Mouse (Mus musculus) liver, embryonic 14.5 days (tissue): ENCODE results near the gene Etnk2. TPM values are rescaled to one million over a fixed set of nuclear protein-coding genes. Genes with fewer than 3 reads are reported as not detected.
A peak's percentile ranks its signal among the peaks of the same experiment; 100 is the strongest.

Source experiments
- ATAC-seq: fragments of 200-750 bp; cut with Nextera tagmentation; 2 replicates; pipeline ENCODE4 v1.8.0; 2017; ENCODE audit warnings: moderate number of reproducible peaks, mild to moderate bottlenecking, moderate library complexity; ENCODE audit not compliant: insufficient read depth
- DNase-seq, 3 experiments: peaks; one replicate each; pipeline ENCODE4 v3.0.0-alpha.2; 2012 to 2013; ENCODE audit warnings: low read depth in 3 of 3, low spot score in 3 of 3
- H3K27ac ChIP-seq: fragments of 300-500 bp; sonication (generic); 2 replicates; pipeline ENCODE4 v1.5.1; 2014; ENCODE audit warnings: moderate library complexity, mild to moderate bottlenecking, control low read depth, inconsistent platforms
- H3K27me3 ChIP-seq: fragments of 300-500 bp; sonication (generic); 2 replicates; pipeline ENCODE4 v1.6.1; 2014; ENCODE audit warnings: mild to moderate bottlenecking, low read length, moderate library complexity; ENCODE audit not compliant: control insufficient read depth, insufficient read depth
- H3K36me3 ChIP-seq: fragments of 300-500 bp; sonication (generic); replicated peaks from 2 replicates; pipeline ENCODE4 v1.6.1; 2014; ENCODE audit warnings: low read depth; ENCODE audit not compliant: control insufficient read depth, insufficient read depth
- H3K4me1 ChIP-seq, 2 experiments: fragments of 200-500 bp in 1 of 2; fragments of 300-500 bp in 1 of 2; sonication (generic) in 1 of 2; replicated peaks; 2 replicates each; pipeline ENCODE4 v1.6.1; 2012 to 2014; ENCODE audit warnings: antibody characterized with exemption in 1 of 2, inconsistent platforms in 1 of 2, low read length in 1 of 2; ENCODE audit not compliant: control insufficient read depth in 2 of 2, insufficient read depth in 2 of 2
- H3K4me2 ChIP-seq: fragments of 300-500 bp; sonication (generic); 2 replicates; pipeline ENCODE4 v1.6.1; 2014; ENCODE audit warnings: low read depth, mild to moderate bottlenecking, control low read depth, moderate library complexity
- H3K4me3 ChIP-seq, 2 experiments: fragments of 200-500 bp in 1 of 2; fragments of 300-500 bp in 1 of 2; sonication (generic) in 1 of 2; 2 replicates each; pipeline ENCODE4 v1.5.1; 2012 to 2014; ENCODE audit warnings: low read depth in 2 of 2, low read length in 2 of 2, mild to moderate bottlenecking in 2 of 2, control low read depth in 1 of 2, inconsistent platforms in 1 of 2, moderate library complexity in 1 of 2; ENCODE audit not compliant: insufficient read depth in 1 of 2
- H3K9ac ChIP-seq: fragments of 300-500 bp; sonication (generic); replicated peaks from 2 replicates; pipeline ENCODE4 v1.6.1; 2014; ENCODE audit warnings: mild to moderate bottlenecking, control low read depth, moderate library complexity
- H3K9me3 ChIP-seq: fragments of 300-500 bp; sonication (generic); 2 replicates; pipeline ENCODE4 v1.6.1; 2016; ENCODE audit warnings: low read length, mixed read lengths; ENCODE audit not compliant: control insufficient read depth
- CTCF ChIP-seq: IDR thresholded peaks from 2 replicates; pipeline ENCODE4 v1.5.1; 2016; ENCODE audit warnings: antibody characterized with exemption, low read depth, control low read depth
- EP300 ChIP-seq: IDR thresholded peaks from 2 replicates; pipeline ENCODE4 v1.6.1; 2016; ENCODE audit warnings: antibody characterized with exemption, low read depth
- WGBS: fragments of 180-500 bp; shearing (Covaris S2); extraction: QIAGEN DNeasy Blood & Tissue Kit; methylation state at CpG from one replicate; pipeline ENCODE4 v1.1.7; 2014; ENCODE audit not compliant: insufficient replicate concordance; 5-methylcytosine and 5-hydroxymethylcytosine counted together
- polyA plus RNA-seq, 2 experiments: library from polyadenylated mRNA; depleted of rRNA in 1 of 2; stranded (reverse) in 1 of 2; unstranded in 1 of 2; fragments of >200 nt; fragmentation: Nextera tagmentation in 1 of 2; extraction: Ambion mirVana in 1 of 2; gene quantifications; 2 replicates each; pipeline versions ENCODE4 v1.2.1 to v1.2.3; 2012 to 2014

Gene Etnk2
- polyA plus RNA-seq, 2 experiments: 3.4 to 5.5 TPM

DNA sequence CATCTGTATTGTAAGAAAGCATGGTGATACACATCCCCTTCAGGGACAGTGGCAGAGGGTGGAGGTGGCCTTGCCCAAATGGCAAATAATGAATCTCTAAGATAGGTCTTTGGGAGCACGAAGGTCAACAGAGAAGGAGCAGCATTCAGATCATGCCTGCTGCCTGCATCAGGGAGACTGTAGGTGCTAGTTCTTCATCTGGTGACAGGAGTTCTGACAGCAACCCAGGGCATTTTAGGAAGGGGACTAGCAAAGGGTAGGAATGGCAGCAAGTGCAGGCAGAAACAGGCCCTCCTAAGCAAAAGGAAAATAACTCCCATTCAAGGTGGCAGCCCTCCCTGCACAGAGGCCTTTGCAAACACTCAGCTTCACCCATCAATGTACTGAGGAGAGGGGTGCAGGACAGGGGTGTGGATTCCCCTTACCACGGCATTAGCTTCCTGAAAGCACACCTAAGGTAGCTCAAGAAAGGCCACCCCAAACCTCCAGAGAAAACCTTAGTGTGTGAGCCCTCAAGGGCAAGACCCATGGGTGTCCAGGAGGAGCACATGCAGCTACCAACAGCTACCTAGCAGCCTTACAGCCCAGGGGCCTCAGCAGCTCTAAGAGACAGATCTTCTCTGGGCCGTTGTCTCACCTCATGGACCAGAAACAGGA, 55.9 kb downstream of the Etnk2 start:
- peaks cover 29% of the 10 kb centered on the region for H3K27me3 ChIP-seq
- H3K4me3 ChIP-seq: no peak overlapping the region
- H3K9me3 ChIP-seq: no peaks in the 10 kb centered on the region
- DNase-seq (no peak), ATAC-seq (no peak)
- no peak overlapping the region for H3K27ac ChIP-seq
- H3K4me2 ChIP-seq: no peak overlapping the region
- 46% methylated on average over 3 of the region's 3 CpGs for WGBS
- H3K36me3 ChIP-seq: no peaks in the 10 kb centered on the region
- TF ChIP-seq CTCF: no peak
- TF ChIP-seq EP300: no peak
- H3K4me1 ChIP-seq: peaks cover 0 to 12% of the 10 kb centered on the region in 2 experiments; a peak in 1 of 4 replicates
- H3K9ac ChIP-seq: no peak overlapping the region

DNA sequence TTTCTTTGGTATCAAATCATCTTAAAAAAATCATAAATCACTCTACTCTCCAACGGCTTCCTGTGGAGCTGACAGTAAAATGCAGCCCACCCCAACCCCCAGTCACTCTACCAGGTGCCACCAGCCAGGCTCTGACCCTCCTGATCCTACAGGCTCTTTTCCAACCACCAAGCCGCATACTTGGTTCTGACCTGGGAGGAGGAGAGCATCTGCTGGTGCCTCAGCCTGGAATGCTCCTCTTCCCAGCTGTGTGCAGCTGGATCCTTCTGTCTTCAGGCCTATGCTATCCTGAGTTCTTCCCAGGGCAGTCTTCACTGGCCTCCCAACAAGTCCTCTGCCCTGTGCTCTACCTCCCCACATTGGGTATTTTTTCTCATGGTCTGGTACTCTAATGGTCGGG, 57.1 kb downstream of the Etnk2 start:
- Histone ChIP-seq H3K36me3 (no peaks in the 10 kb centered on the region), H3K4me2 (no peak overlapping the region), H3K27me3 (peaks cover 37% of the 10 kb centered on the region), H3K4me3 (no peak overlapping the region), H3K9ac (no peak overlapping the region), H3K9me3 (no peaks in the 10 kb centered on the region), H3K4me1 (peaks cover 0 to 12% of the 10 kb centered on the region in 2 experiments; a peak in 1 of 4 replicates), H3K27ac (no peak overlapping the region)
- DNase-seq: no peak
- WGBS: 56% methylated on average over 3 of the region's 3 CpGs
- no peak for ATAC-seq
- no peak for TF ChIP-seq EP300
- TF ChIP-seq CTCF: no peak

DNA sequence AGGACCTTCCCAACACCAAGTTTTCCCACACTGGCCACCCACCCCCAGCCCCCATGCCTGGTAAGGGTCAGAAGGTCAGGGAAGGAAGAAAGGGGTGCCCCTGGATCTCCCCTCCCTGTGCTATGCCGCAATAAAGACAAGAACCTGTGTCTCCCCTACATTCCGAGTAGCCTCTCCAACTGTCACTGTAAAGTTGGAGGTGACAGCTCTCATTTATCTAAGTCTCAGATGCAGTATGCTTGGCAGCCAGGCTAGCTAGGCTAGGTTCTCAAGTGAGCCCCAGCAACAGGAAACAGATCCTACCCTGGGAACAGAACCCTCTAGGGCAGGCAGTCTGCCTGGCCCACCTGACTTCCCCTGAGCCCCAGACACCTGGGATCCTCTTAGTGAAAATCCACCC, 57.7 kb downstream of the Etnk2 start:
- no peak overlapping the region for H3K4me3 ChIP-seq
- H3K36me3 ChIP-seq: no peaks in the 10 kb centered on the region
- H3K27me3 ChIP-seq: peaks cover 37% of the 10 kb centered on the region
- H3K4me2 ChIP-seq: no peak overlapping the region
- ATAC-seq (no peak), DNase-seq (no peak)
- 43% methylated on average over 2 of the region's 2 CpGs for WGBS
- no peak for TF ChIP-seq CTCF
- TF ChIP-seq EP300: no peak
- no peak overlapping the region for H3K27ac ChIP-seq
- no peak overlapping the region for H3K9ac ChIP-seq
- no peaks in the 10 kb centered on the region for H3K9me3 ChIP-seq
- peaks cover 0 to 12% of the 10 kb centered on the region in 2 experiments; a peak in 1 of 4 replicates for H3K4me1 ChIP-seq

DNA sequence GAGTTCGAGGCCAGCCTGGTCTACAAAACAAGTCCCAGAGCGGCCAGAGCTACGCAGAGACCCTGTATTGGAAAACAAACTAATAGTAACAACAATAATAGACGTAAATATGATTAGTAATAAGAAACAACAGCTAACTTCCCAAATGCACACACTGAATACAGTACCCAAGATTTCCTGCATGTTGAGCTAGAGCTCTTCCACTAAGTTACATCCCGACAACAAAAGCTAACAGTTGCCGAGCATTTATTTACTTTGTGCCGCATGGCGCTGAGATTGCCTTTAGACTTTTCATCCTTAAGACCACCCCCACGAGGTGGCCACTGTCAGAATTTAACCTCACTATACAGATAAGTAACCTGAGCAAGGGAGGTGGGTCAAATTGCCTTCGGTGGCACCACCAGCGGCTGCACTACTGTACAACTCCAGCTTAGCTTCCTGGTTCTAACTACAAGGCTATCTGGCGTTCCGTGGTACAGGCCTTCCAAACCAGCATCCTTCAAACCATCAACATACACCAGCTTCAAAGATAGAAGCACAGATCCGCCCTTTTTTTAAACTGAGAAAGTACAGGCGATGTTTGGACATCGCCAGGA, 58.7 kb downstream of the Etnk2 start:
- ATAC-seq (no peak), DNase-seq (no peak)
- no peaks in the 10 kb centered on the region for H3K9me3 ChIP-seq
- H3K36me3 ChIP-seq: no peaks in the 10 kb centered on the region
- peaks cover 0 to 5% of the 10 kb centered on the region in 2 experiments; a peak in 1 of 4 replicates for H3K4me1 ChIP-seq
- H3K4me3 ChIP-seq: peak overlapping the region; percentile 52 to 58; a peak in 3 of 4 replicates
- H3K4me2 ChIP-seq: peak overlapping the region; percentile 62
- no peak overlapping the region for H3K9ac ChIP-seq
- peaks cover 37% of the 10 kb centered on the region for H3K27me3 ChIP-seq
- WGBS: 47% methylated on average over 16 of the region's 16 CpGs
- H3K27ac ChIP-seq: no peak overlapping the region
- TF ChIP-seq CTCF (no peak), EP300 (no peak)

DNA sequence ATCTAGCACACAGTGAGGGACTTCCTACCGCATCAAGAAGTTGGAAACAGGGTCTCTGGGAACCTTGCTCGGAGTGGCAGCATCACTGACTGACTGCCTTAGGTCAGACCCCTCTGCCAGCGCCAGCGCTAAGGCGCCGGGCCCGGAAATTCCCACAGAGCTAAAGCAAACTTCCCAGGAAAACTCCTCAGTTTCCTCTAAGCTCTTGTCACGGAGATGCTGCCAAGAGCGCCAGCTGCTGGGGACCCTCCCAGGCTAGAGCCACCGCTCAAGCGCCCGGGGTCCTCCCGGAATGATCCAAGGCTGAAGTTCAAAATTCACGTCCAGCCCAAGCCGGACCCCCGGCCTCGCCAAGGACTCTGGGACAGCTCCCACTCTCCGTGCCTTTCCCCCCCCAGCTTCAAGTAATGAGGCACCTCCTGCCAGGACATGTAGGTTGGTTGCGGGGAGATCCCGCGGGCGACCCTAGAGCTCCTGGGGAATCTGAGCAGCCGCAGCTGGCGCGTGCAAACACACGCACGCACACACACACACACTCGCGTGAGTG, 59.3 kb downstream of the Etnk2 start:
- TF ChIP-seq EP300: no peak
- no peak for DNase-seq
- H3K27me3 ChIP-seq: peaks cover 37% of the 10 kb centered on the region
- peak overlapping the region; percentile 52 to 58 for H3K4me3 ChIP-seq
- H3K4me1 ChIP-seq: peaks cover 0 to 5% of the 10 kb centered on the region in 2 experiments; a peak in 1 of 4 replicates
- no peaks in the 10 kb centered on the region for H3K36me3 ChIP-seq
- ATAC-seq: no peak
- peak overlapping the region; percentile 62 for H3K4me2 ChIP-seq
- no peaks in the 10 kb centered on the region for H3K9me3 ChIP-seq
- H3K27ac ChIP-seq: no peak overlapping the region
- WGBS: 2% methylated on average over 29 of the region's 29 CpGs
- no peak overlapping the region; the same call in 1 of the 2 replicates for H3K9ac ChIP-seq
